Mouse (Mus musculus): Measurements from ENCODE around the gene 5330417C22Rik.

GRCm38 (mm10) chr3:108494861-108495474, 41.4 kb downstream of the 5330417C22Rik start:
- TF ChIP-seq NRF1 (IDR thresholded peaks at IDR 0.05; ENCODE audit: insufficient read depth, low read depth, low read length, poor library complexity, severe bottlenecking) = no peak
- TF ChIP-seq GABPA (IDR thresholded peaks at IDR 0.05; ENCODE audit: low read depth, low read length) = no peak
- TF ChIP-seq KAT2A (conservative IDR thresholded peaks at IDR 0.05; ENCODE audit: low read depth, low read length) = no peak
- TF ChIP-seq ZC3H11A (IDR thresholded peaks at IDR 0.05; ENCODE audit: low read depth, low read length) = no peak
- no peak for TF ChIP-seq NELFE (IDR thresholded peaks at IDR 0.05; ENCODE audit: low read depth, low read length)
- TF ChIP-seq CTCF (IDR thresholded peaks at IDR 0.05 in 2 of 3, conservative IDR thresholded peaks at IDR 0.05 in 1 of 3; ENCODE audit: control insufficient read depth in 1 of 3, insufficient read depth in 1 of 3, low read depth in 2 of 3, low read length in 3 of 3, poor library complexity in 1 of 3, severe bottlenecking in 1 of 3) = no peak
- no peak for TF ChIP-seq ZMIZ1 (IDR thresholded peaks at IDR 0.05; ENCODE audit: low read depth, low read length)
- no peak for TF ChIP-seq MYC (IDR thresholded peaks at IDR 0.05; ENCODE audit: low read depth, low read length)
- no peak for TF ChIP-seq POLR2AphosphoS5 (IDR thresholded peaks at IDR 0.05; ENCODE audit: borderline replicate concordance, low read depth, low read length)
- TF ChIP-seq EP300 (IDR thresholded peaks at IDR 0.05; ENCODE audit: low read depth in 1 of 2, low read length in 2 of 2) = no peak

Measured in MEL (cell line).